Mouse (Mus musculus) mouse trophoblast stem cell (cell line): ENCODE measurements at regions not wholly inside any gene's neighbourhood (a gene's known extent, or its start where the extent isn't known, plus 50 kb on each side); places are given as distances from the start of the nearest gene placed in this dataset.

Experiments used
- in situ Hi-C, 2 experiments: fragments of 300-500 bp; cut with MseI, MboI; formaldehyde crosslinking; loops; 2 replicates in 1 of 2; 3 replicates in 1 of 2; pipeline ENCODE4 v1.15.1; 2025

GRCm38 (mm10) chr12:71778137-71778536, 52.7 kb upstream of the Daam1 start:
- in situ Hi-C loops: no loop called here

- in situ Hi-C loops: no loop called here
Measured at GRCm38 (mm10) chr12:71778948-71779347, 51.9 kb upstream of the Daam1 start.

GRCm38 (mm10) chr12:71779418-71779817, 51.5 kb upstream of the Daam1 start:
- in situ Hi-C loops: no loop called here
